Mouse (Mus musculus): Measurements from ENCODE around the gene Trim69.
"Not testable (repeated sequence)": the region's sequence is repeated elsewhere in the genome, so short reads cannot be mapped to it uniquely, and the experiment has no call there.

Trim69 gene

GRCm38 (mm10) chr2:122210534-122211228 is 50.2 kb downstream of the Trim69 start:
- DNase-seq (ENCODE audit: extremely low spot score) = peak; percentile 29

GRCm38 (mm10) chr2:122217075-122217474 is 56.6 kb downstream of the Trim69 start:
- not testable (repeated sequence) for DNase-seq (ENCODE audit: extremely low spot score)

GRCm38 (mm10) chr2:122218234-122218633 is 57.7 kb downstream of the Trim69 start:
- no peak for DNase-seq (ENCODE audit: extremely low spot score)

- no peak for DNase-seq (ENCODE audit: extremely low spot score)
Measured at GRCm38 (mm10) chr2:122221378-122221777, 60.9 kb downstream of the Trim69 start.

GRCm38 (mm10) chr2:122221798-122222197 is 61.3 kb downstream of the Trim69 start:
- DNase-seq (ENCODE audit: extremely low spot score) = no peak

- no peak for DNase-seq (ENCODE audit: extremely low spot score)
Measured at GRCm38 (mm10) chr2:122222272-122222671, 61.8 kb downstream of the Trim69 start.

- no peak for DNase-seq (ENCODE audit: extremely low spot score)
Measured at GRCm38 (mm10) chr2:122223654-122224053, 63.2 kb downstream of the Trim69 start.

Data from embryo, embryonic 9.5 days (tissue).